Mouse (Mus musculus): ENCODE results near the gene Hoxd3. TPM values are rescaled to one million over a fixed set of nuclear protein-coding genes. Genes with fewer than 3 reads are reported as not detected.

Hoxd3 gene
- polyA plus RNA-seq, 1 experiment from 2014 or later, result 0.23 TPM

- no peaks in the 10 kb centered on the region for H3K9me3 ChIP-seq (ENCODE audit: control insufficient read depth, low read length)
- H3K27ac ChIP-seq (replicated peaks in 1 of 2; ENCODE audit: control insufficient read depth in 1 of 2, insufficient read depth in 1 of 2, low read depth in 2 of 2, low read length in 2 of 2), result no peak overlapping the region
- no peak overlapping the region for H3K4me3 ChIP-seq (ENCODE audit: control insufficient read depth in 1 of 2, insufficient read depth in 1 of 2, low read depth in 1 of 2, low read length in 2 of 2)
- peaks cover 2 to 5% of the 10 kb centered on the region in 2 experiments; a peak in 2 of 4 replicates for H3K4me1 ChIP-seq (ENCODE audit: control insufficient read depth in 2 of 2, insufficient read depth in 2 of 2, low read length in 2 of 2)
- H3K9ac ChIP-seq (ENCODE audit: low read length), result no peak overlapping the region
- no peak overlapping the region for H3K4me2 ChIP-seq (ENCODE audit: low read length)
- H3K36me3 ChIP-seq (ENCODE audit: control insufficient read depth, insufficient read depth, low read length), result no peaks in the 10 kb centered on the region
- 5% methylated on average over 24 of the region's 24 CpGs for WGBS
- H3K27me3 ChIP-seq (ENCODE audit: control insufficient read depth, insufficient read depth, low read length), result peaks cover 100% of the 10 kb centered on the region
- ATAC-seq (ENCODE audit: insufficient number of reproducible peaks, insufficient read depth, low FRiP score, low read depth), result no peak
Observed at GRCm38 (mm10) chr2:74675666-74676282, 36.0 kb upstream of the Hoxd3 start.

DNA sequence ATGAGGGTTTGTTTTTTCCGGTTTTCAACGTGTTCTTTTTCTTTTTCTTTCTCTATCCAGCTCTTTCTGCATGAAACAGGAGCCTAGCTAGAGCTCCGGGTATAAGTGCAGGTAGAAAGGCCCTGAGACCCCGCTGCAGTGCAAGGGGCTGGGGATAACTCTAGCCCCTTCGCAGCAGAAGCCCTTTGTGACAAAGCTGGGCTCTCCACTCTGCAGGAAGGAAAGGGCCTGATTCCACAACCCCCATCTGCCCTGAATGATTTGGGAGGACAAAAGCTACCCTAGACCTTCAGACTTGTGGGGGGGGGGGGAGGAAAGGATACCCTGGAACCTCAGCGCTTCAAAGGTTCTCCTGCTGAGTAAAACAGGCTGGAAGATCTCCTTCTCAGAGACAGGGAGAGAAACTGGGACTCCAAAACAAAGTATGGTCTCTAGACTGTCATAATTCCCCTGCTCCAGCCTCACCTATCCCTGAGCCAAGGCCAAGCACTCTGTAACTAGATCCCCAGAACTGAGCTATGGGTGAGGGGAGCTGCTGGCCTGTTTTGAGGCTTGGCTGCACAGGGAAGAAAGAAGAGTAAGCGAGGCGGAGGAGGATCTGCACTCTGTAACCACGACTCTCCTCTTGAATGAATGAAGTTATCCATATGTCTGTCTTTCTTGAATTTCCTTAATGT, 35.2 kb upstream of the Hoxd3 start:
- no peaks in the 10 kb centered on the region for H3K36me3 ChIP-seq (ENCODE audit: control insufficient read depth, insufficient read depth, low read length)
- ATAC-seq (ENCODE audit: insufficient number of reproducible peaks, insufficient read depth, low FRiP score, low read depth), result no peak
- no peak overlapping the region for H3K4me2 ChIP-seq (ENCODE audit: low read length)
- H3K27me3 ChIP-seq (ENCODE audit: control insufficient read depth, insufficient read depth, low read length), result peaks cover 100% of the 10 kb centered on the region
- H3K9ac ChIP-seq (ENCODE audit: low read length), result no peak overlapping the region
- peaks cover 2 to 5% of the 10 kb centered on the region in 2 experiments; a peak in 2 of 4 replicates for H3K4me1 ChIP-seq (ENCODE audit: control insufficient read depth in 2 of 2, insufficient read depth in 2 of 2, low read length in 2 of 2)
- no peaks in the 10 kb centered on the region for H3K9me3 ChIP-seq (ENCODE audit: control insufficient read depth, low read length)
- H3K27ac ChIP-seq (replicated peaks in 1 of 2; ENCODE audit: control insufficient read depth in 1 of 2, insufficient read depth in 1 of 2, low read depth in 2 of 2, low read length in 2 of 2), result no peak overlapping the region
- WGBS, result 4% methylated on average over 9 of the region's 9 CpGs
- no peak overlapping the region for H3K4me3 ChIP-seq (ENCODE audit: control insufficient read depth in 1 of 2, insufficient read depth in 1 of 2, low read depth in 1 of 2, low read length in 2 of 2)

- no peak overlapping the region for H3K4me3 ChIP-seq (ENCODE audit: control insufficient read depth in 1 of 2, insufficient read depth in 1 of 2, low read depth in 1 of 2, low read length in 2 of 2)
- H3K27me3 ChIP-seq (ENCODE audit: control insufficient read depth, insufficient read depth, low read length), result peaks cover 100% of the 10 kb centered on the region
- ATAC-seq (ENCODE audit: insufficient number of reproducible peaks, insufficient read depth, low FRiP score, low read depth), result no peak
- H3K9me3 ChIP-seq (ENCODE audit: control insufficient read depth, low read length), result no peaks in the 10 kb centered on the region
- no peak overlapping the region for H3K27ac ChIP-seq (replicated peaks in 1 of 2; ENCODE audit: control insufficient read depth in 1 of 2, insufficient read depth in 1 of 2, low read depth in 2 of 2, low read length in 2 of 2)
- H3K4me2 ChIP-seq (ENCODE audit: low read length), result no peak overlapping the region
- H3K4me1 ChIP-seq (ENCODE audit: control insufficient read depth in 2 of 2, insufficient read depth in 2 of 2, low read length in 2 of 2), result peaks cover 2 to 10% of the 10 kb centered on the region in 2 experiments; a peak in 3 of 4 replicates
- 17% methylated on average over 2 of the region's 2 CpGs for WGBS
- H3K36me3 ChIP-seq (ENCODE audit: control insufficient read depth, insufficient read depth, low read length), result no peaks in the 10 kb centered on the region
- no peak overlapping the region for H3K9ac ChIP-seq (ENCODE audit: low read length)
Observed at GRCm38 (mm10) chr2:74677106-74677505, 34.6 kb upstream of the Hoxd3 start.

DNA sequence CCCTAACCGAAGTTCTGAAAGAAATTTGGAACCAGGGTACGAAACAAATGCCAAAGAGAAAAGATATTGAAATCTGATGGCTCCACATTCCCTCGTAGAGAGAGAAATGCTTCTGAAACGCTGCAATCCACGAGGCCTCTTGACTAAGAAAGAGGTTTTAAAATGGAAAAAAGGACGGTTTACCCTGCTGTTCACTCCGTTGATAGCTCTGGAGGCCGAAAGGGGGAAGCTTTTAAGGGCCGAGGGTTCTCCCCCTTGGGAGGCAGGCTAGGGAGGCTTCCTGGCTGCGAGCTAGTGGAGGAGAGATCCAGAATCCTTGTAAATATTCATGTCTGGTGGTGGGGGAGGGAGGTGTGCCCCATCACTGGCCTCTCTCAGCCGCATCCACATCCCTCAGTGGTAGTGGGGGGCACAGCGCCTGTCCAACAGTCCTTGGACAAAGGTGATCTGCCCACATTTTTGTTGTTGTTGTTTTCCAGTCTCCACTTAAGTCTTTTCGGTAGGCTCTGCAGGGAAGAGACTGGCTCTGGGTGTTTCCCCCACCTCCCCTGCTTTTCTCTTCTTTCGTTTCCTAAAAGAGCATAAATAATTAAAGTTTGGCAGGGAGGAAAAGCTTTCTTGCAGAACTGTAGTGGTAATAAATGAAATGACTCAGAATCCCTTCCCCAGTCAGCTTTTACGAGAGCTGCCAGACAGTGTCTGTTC, 32.7 kb upstream of the Hoxd3 start, which contains the start of gene Hoxd11:
TSS of gene Hoxd11 (plus strand) at position 667 of the 705 bp plus-strand sequence.
- Histone ChIP-seq H3K4me2 (ENCODE audit: low read length) (no peak within 1 kb of the TSS), H3K27me3 (ENCODE audit: control insufficient read depth, insufficient read depth, low read length) (peaks cover 100% of the 10 kb centered on the region), H3K27ac (replicated peaks in 1 of 2; ENCODE audit: control insufficient read depth in 1 of 2, insufficient read depth in 1 of 2, low read depth in 2 of 2, low read length in 2 of 2) (no peak within 1 kb of the TSS), H3K36me3 (ENCODE audit: control insufficient read depth, insufficient read depth, low read length) (no peaks in the 10 kb centered on the region), H3K9me3 (ENCODE audit: control insufficient read depth, low read length) (no peaks in the 10 kb centered on the region), H3K9ac (ENCODE audit: low read length) (no peak within 1 kb of the TSS), H3K4me3 (ENCODE audit: control insufficient read depth in 1 of 2, insufficient read depth in 1 of 2, low read depth in 1 of 2, low read length in 2 of 2) (peak within 1 kb of the TSS in 1 of 2 experiments; percentile 6; a peak in 2 of 4 replicates), H3K4me1 (ENCODE audit: control insufficient read depth in 2 of 2, insufficient read depth in 2 of 2, low read length in 2 of 2) (peaks cover 0 to 14% of the 10 kb centered on the region in 2 experiments; a peak in 1 of 4 replicates)
- ATAC-seq (ENCODE audit: insufficient number of reproducible peaks, insufficient read depth, low FRiP score, low read depth), result no peak
- WGBS, result 2% methylated on average over 15 of the region's 15 CpGs

- under 1% methylated on average over 26 of the region's 26 CpGs for WGBS
- peak overlapping the region in 1 of 2 experiments; percentile 6; a peak in 2 of 4 replicates for H3K4me3 ChIP-seq (ENCODE audit: control insufficient read depth in 1 of 2, insufficient read depth in 1 of 2, low read depth in 1 of 2, low read length in 2 of 2)
- H3K9me3 ChIP-seq (ENCODE audit: control insufficient read depth, low read length), result no peaks in the 10 kb centered on the region
- H3K4me1 ChIP-seq (ENCODE audit: control insufficient read depth in 2 of 2, insufficient read depth in 2 of 2, low read length in 2 of 2), result peaks cover 0 to 14% of the 10 kb centered on the region in 2 experiments; a peak in 1 of 4 replicates
- H3K27ac ChIP-seq (replicated peaks in 1 of 2; ENCODE audit: control insufficient read depth in 1 of 2, insufficient read depth in 1 of 2, low read depth in 2 of 2, low read length in 2 of 2), result no peak overlapping the region
- H3K27me3 ChIP-seq (ENCODE audit: control insufficient read depth, insufficient read depth, low read length), result peaks cover 100% of the 10 kb centered on the region
- ATAC-seq (ENCODE audit: insufficient number of reproducible peaks, insufficient read depth, low FRiP score, low read depth), result no peak
- H3K36me3 ChIP-seq (ENCODE audit: control insufficient read depth, insufficient read depth, low read length), result no peaks in the 10 kb centered on the region
- no peak overlapping the region for H3K9ac ChIP-seq (ENCODE audit: low read length)
- no peak overlapping the region for H3K4me2 ChIP-seq (ENCODE audit: low read length)
Observed at GRCm38 (mm10) chr2:74679596-74679971, 32.1 kb upstream of the Hoxd3 start.

GRCm38 (mm10) chr2:74679980-74680379, 31.7 kb upstream of the Hoxd3 start:
- Histone ChIP-seq H3K36me3 (ENCODE audit: control insufficient read depth, insufficient read depth, low read length) (no peaks in the 10 kb centered on the region), H3K27me3 (ENCODE audit: control insufficient read depth, insufficient read depth, low read length) (peaks cover 100% of the 10 kb centered on the region), H3K4me1 (ENCODE audit: control insufficient read depth in 2 of 2, insufficient read depth in 2 of 2, low read length in 2 of 2) (peaks cover 0 to 14% of the 10 kb centered on the region in 2 experiments; a peak in 1 of 4 replicates), H3K4me2 (ENCODE audit: low read length) (no peak overlapping the region), H3K27ac (replicated peaks in 1 of 2; ENCODE audit: control insufficient read depth in 1 of 2, insufficient read depth in 1 of 2, low read depth in 2 of 2, low read length in 2 of 2) (no peak overlapping the region), H3K9ac (ENCODE audit: low read length) (no peak overlapping the region), H3K9me3 (ENCODE audit: control insufficient read depth, low read length) (no peaks in the 10 kb centered on the region), H3K4me3 (ENCODE audit: control insufficient read depth in 1 of 2, insufficient read depth in 1 of 2, low read depth in 1 of 2, low read length in 2 of 2) (peak overlapping the region in 1 of 2 experiments; percentile 6; a peak in 2 of 4 replicates)
- WGBS, result 2% methylated on average over 23 of the region's 23 CpGs
- ATAC-seq (ENCODE audit: insufficient number of reproducible peaks, insufficient read depth, low FRiP score, low read depth), result no peak

DNA sequence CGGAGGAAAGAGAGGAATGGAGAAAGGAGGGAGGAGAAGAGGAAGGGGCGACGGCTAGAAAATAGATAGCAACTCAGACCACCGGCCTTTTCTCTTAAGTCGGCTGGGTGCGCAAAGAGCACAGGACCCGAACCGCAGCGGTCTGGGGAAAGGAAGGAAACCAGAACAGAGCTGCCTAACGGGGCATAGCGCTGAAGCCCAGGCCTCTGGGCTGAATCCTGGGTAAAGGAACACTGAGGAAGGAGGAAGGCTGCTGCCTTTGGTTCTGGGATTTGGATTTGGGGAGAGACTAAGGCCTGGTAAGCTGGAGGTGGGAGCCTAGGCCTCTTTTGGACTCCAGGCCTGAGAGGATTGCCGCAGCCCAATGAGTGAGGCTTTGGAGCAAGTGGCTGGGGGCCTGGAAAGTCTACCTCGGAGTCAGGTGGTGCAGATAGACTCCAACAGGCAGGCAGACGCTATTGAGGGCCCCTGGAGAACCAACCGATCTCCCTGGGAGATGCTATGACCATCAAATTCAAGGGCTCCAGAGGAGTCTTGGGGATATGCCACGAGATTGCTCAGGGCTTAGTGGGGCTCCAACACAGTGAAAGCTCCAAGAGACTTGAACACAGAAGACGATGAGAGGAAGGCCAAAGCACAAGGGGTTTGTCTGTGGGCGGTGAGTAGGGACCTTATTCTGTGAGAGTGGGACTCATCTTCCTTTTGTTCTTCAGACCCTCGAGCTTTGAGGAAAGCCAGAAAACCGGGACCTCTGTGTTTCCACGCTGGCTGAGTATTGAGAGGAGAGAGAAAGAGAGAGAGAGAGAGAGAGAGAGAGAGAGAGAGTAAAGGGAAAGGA, 30.9 kb upstream of the Hoxd3 start:
- Histone ChIP-seq H3K9ac (ENCODE audit: low read length) (no peak overlapping the region), H3K4me3 (ENCODE audit: control insufficient read depth in 1 of 2, insufficient read depth in 1 of 2, low read depth in 1 of 2, low read length in 2 of 2) (no peak overlapping the region), H3K27me3 (ENCODE audit: control insufficient read depth, insufficient read depth, low read length) (peaks cover 100% of the 10 kb centered on the region), H3K4me2 (ENCODE audit: low read length) (no peak overlapping the region), H3K9me3 (ENCODE audit: control insufficient read depth, low read length) (no peaks in the 10 kb centered on the region), H3K4me1 (ENCODE audit: control insufficient read depth in 2 of 2, insufficient read depth in 2 of 2, low read length in 2 of 2) (peaks cover 0 to 14% of the 10 kb centered on the region in 2 experiments; a peak in 1 of 4 replicates), H3K36me3 (ENCODE audit: control insufficient read depth, insufficient read depth, low read length) (no peaks in the 10 kb centered on the region), H3K27ac (replicated peaks in 1 of 2; ENCODE audit: control insufficient read depth in 1 of 2, insufficient read depth in 1 of 2, low read depth in 2 of 2, low read length in 2 of 2) (no peak overlapping the region)
- ATAC-seq (ENCODE audit: insufficient number of reproducible peaks, insufficient read depth, low FRiP score, low read depth), result no peak
- 3% methylated on average over 21 of the region's 21 CpGs for WGBS
